Mouse (Mus musculus): ENCODE measurements at regions not wholly inside any gene's neighbourhood (a gene's known extent, or its start where the extent isn't known, plus 50 kb on each side); places are given as distances from the start of the nearest gene placed in this dataset.
A peak's percentile ranks its signal among the peaks of the same experiment; 100 is the strongest.

DNA sequence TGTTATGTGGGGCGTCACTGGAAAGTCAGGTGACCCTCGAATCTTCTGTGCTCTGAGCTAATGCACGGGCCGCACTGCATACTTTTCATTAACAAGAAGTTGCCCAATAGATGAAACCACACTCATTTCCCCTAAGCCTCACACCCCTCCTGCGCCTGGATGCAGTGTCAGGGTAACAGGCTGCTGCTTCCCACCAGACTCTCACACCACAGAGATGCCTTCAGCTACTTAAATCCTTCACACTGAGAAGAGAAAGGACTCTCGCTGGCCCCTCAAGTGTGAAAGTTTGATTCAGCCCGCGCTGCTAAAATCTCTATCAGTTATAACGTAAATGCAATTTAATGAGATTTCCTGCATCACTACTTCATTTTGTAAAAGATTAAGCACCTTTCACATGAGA lies 54.5 kb upstream of the Ednrb start:
- no peaks in the 10 kb centered on the region for H3K36me3 ChIP-seq (ENCODE audit: control insufficient read depth, insufficient read depth)
- no peaks in the 10 kb centered on the region for H3K9me3 ChIP-seq (ENCODE audit: control insufficient read depth)
- H3K4me2 ChIP-seq (replicated peaks; ENCODE audit: low read depth) = peak overlapping the region; percentile 63
- no peak for ATAC-seq
- H3K4me1 ChIP-seq (replicated peaks; ENCODE audit: control insufficient read depth, insufficient read depth, low read length) = 0 out of 2 replicates have a peak, but pooled peaks cover 5% of the 10 kb centered on the region
- H3K9ac ChIP-seq (ENCODE audit: low read depth, low read length) = no peak overlapping the region
- H3K4me3 ChIP-seq (ENCODE audit: low read depth, low read length) = peak overlapping the region; percentile 24; the same call in 1 of the 2 replicates
- 49% methylated on average over 9 of the region's 9 CpGs for WGBS
- no peak for TF ChIP-seq CTCF (IDR thresholded peaks at IDR 0.05; ENCODE audit: low read depth)
- no peaks in the 10 kb centered on the region for H3K27me3 ChIP-seq (replicated peaks; ENCODE audit: control insufficient read depth, insufficient read depth, low read length)
- H3K27ac ChIP-seq (ENCODE audit: low read depth, low read length) = no peak overlapping the region

DNA sequence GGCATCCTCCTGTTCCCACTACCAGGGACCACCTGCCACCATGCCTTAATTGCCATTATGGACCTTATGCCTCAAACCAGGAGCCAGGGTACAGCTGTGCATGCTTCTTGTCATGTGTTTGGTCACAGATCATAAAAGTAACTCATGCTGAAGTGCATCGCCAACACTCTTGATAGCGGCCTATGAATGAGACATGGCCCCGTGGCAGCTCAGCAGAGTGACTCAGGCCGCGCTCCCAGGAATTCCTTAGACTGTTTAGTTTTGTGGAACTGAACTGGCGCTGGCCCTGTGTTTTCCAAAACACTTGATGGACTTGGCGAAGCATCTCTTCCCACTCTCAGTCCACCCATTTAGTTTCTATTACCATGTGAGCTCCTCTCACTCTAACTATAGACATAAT lies 51.1 kb upstream of the Ednrb start:
- Histone ChIP-seq H3K36me3 (ENCODE audit: control insufficient read depth, insufficient read depth) (no peaks in the 10 kb centered on the region), H3K27ac (ENCODE audit: low read depth, low read length) (no peak overlapping the region), H3K4me2 (replicated peaks; ENCODE audit: low read depth) (no peak overlapping the region), H3K9me3 (ENCODE audit: control insufficient read depth) (no peaks in the 10 kb centered on the region), H3K4me3 (ENCODE audit: low read depth, low read length) (no peak overlapping the region), H3K4me1 (replicated peaks; ENCODE audit: control insufficient read depth, insufficient read depth, low read length) (0 out of 2 replicates have a peak, but pooled peaks cover 5% of the 10 kb centered on the region), H3K27me3 (replicated peaks; ENCODE audit: control insufficient read depth, insufficient read depth, low read length) (no peaks in the 10 kb centered on the region), H3K9ac (ENCODE audit: low read depth, low read length) (no peak overlapping the region)
- no peak for TF ChIP-seq CTCF (IDR thresholded peaks at IDR 0.05; ENCODE audit: low read depth)
- 77% methylated on average over 7 of the region's 7 CpGs for WGBS
- ATAC-seq = no peak
